Mouse (Mus musculus): Measurements from ENCODE around the gene Rasgef1b.

DNA sequence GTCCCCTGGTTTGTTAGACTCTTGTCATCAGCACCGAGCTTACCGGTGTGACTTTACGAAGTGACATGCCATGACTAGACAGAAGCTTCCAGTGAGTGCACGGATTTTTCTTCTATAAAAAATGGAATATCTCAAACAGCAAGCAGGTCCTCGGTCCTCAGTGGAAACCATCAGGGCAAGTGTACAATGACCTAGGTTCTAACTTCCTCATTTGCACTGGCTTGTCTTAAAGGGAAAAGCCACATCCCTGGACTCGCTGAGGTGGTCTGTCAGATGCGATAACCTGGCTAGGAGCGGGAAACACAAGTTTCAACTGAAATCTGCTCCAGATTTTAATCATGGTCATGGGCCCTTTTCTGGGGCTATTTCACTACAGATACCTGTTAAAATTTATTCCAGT lies 450.5 kb downstream of the Rasgef1b start:
- TF ChIP-seq TCF12 (IDR thresholded peaks at IDR 0.05; ENCODE audit: insufficient read depth, poor library complexity, severe bottlenecking) (no peak), E2F4 (IDR thresholded peaks at IDR 0.05; ENCODE audit: insufficient read depth) (no peak), MAX (IDR thresholded peaks at IDR 0.05; ENCODE audit: low read depth) (no peak), MYOD1 (IDR thresholded peaks at IDR 0.05; ENCODE audit: control insufficient read depth in 1 of 3, insufficient read length in 2 of 3, low read depth in 2 of 3) (no peak)
